Mouse (Mus musculus) heart, postnatal 36 days (tissue): ENCODE measurements at regions not wholly inside any gene's neighbourhood (a gene's known extent, or its start where the extent isn't known, plus 50 kb on each side); places are given as distances from the start of the nearest gene placed in this dataset.

ENCODE experiments used
- DNase-seq, 2 experiments: peaks; one replicate each; pipeline ENCODE4 v3.0.0; 2021 to 2022
- intact Hi-C: fragments of 180-260 bp; cut with DNase I; formaldehyde crosslinking; loops from one replicate; pipeline ENCODE4 v1.15.1; 2025

GRCm38 (mm10) chr12:107085058-107085905 lies 403.1 kb upstream of the 3110018I06Rik start:
- DNase-seq, result no peak
- intact Hi-C loops, result no loop called here

GRCm38 (mm10) chr12:107085906-107086655 lies 402.4 kb upstream of the 3110018I06Rik start:
- peak in 1 of 2 experiments; percentile 22 for DNase-seq
- intact Hi-C loops, result loop anchor here (1.0 kb wide), 1 partner anchor 912 kb away; no protein-coding TSS in a partner anchor

- intact Hi-C loops, result no loop called here
- no peak for DNase-seq
Measured at GRCm38 (mm10) chr12:107092151-107092550, 396.3 kb upstream of the 3110018I06Rik start.

GRCm38 (mm10) chr12:107093326-107093725 lies 395.1 kb upstream of the 3110018I06Rik start:
- DNase-seq, result no peak
- intact Hi-C loops, result no loop called here

- intact Hi-C loops, result no loop called here
- DNase-seq, result no peak
Measured at GRCm38 (mm10) chr12:107095409-107095808, 393.0 kb upstream of the 3110018I06Rik start.

- no peak for DNase-seq
- intact Hi-C loops, result no loop called here
Measured at GRCm38 (mm10) chr12:107104570-107104969, 383.9 kb upstream of the 3110018I06Rik start.

GRCm38 (mm10) chr12:107105017-107105416 lies 383.4 kb upstream of the 3110018I06Rik start:
- intact Hi-C loops, result no loop called here
- no peak for DNase-seq

GRCm38 (mm10) chr12:107111908-107112770 lies 376.3 kb upstream of the 3110018I06Rik start:
- intact Hi-C loops, result no loop called here
- DNase-seq, result no peak

GRCm38 (mm10) chr12:107118364-107118763 lies 370.1 kb upstream of the 3110018I06Rik start:
- intact Hi-C loops, result no loop called here
- no peak for DNase-seq

GRCm38 (mm10) chr12:107119076-107119475 lies 369.4 kb upstream of the 3110018I06Rik start:
- no peak for DNase-seq
- intact Hi-C loops, result no loop called here

GRCm38 (mm10) chr12:107120486-107121186 lies 367.8 kb upstream of the 3110018I06Rik start:
- intact Hi-C loops, result no loop called here

GRCm38 (mm10) chr12:107121990-107122389 lies 366.4 kb upstream of the 3110018I06Rik start:
- DNase-seq, result no peak
- intact Hi-C loops, result no loop called here

More at GRCm38 (mm10) chr12:107120486-107121186, 367.8 kb upstream of the 3110018I06Rik start:
- DNase-seq, result no peak

- intact Hi-C loops, result no loop called here
- DNase-seq, result no peak
Measured at GRCm38 (mm10) chr12:107123661-107124060, 364.8 kb upstream of the 3110018I06Rik start.

GRCm38 (mm10) chr12:107124263-107124885 lies 364.1 kb upstream of the 3110018I06Rik start:
- no peak for DNase-seq
- intact Hi-C loops, result no loop called here

GRCm38 (mm10) chr12:107125201-107125600 lies 363.2 kb upstream of the 3110018I06Rik start:
- DNase-seq, result no peak
- intact Hi-C loops, result no loop called here

GRCm38 (mm10) chr12:107126056-107126455 lies 362.4 kb upstream of the 3110018I06Rik start:
- no peak for DNase-seq
- intact Hi-C loops, result no loop called here

- DNase-seq, result no peak
- intact Hi-C loops, result no loop called here
Measured at GRCm38 (mm10) chr12:107127591-107127990, 360.8 kb upstream of the 3110018I06Rik start.

GRCm38 (mm10) chr12:107129232-107129631 lies 359.2 kb upstream of the 3110018I06Rik start:
- no peak for DNase-seq
- intact Hi-C loops, result no loop called here

- DNase-seq, result no peak
- intact Hi-C loops, result no loop called here
Measured at GRCm38 (mm10) chr12:107131351-107131750, 357.1 kb upstream of the 3110018I06Rik start.

- intact Hi-C loops, result no loop called here
- DNase-seq, result no peak
Measured at GRCm38 (mm10) chr12:107131841-107132240, 356.6 kb upstream of the 3110018I06Rik start.
